Mouse (Mus musculus) CH12.LX (cell line): Measurements from ENCODE around the gene Cxcl5. TPM values are rescaled to one million over a fixed set of nuclear protein-coding genes. Genes with fewer than 3 reads are reported as not detected.

Source experiments
- DNase-seq: peaks from one replicate; pipeline ENCODE4 v3.0.0-alpha.2; 2013; ENCODE audit errors: extremely low read depth
- H3K27ac ChIP-seq: 2 replicates; pipeline ENCODE4 v1.5.1; 2012; ENCODE audit warnings: low read depth, mild to moderate bottlenecking, control low read depth, moderate library complexity; ENCODE audit not compliant: insufficient read depth
- H3K27me3 ChIP-seq: replicated peaks from 2 replicates; pipeline ENCODE3; 2012; ENCODE audit warnings: inconsistent platforms
- H3K36me3 ChIP-seq, 2 experiments: replicated peaks in 1 of 2; 2 replicates each; pipeline versions ENCODE3 to v1.6.1; 2012; ENCODE audit warnings: inconsistent platforms in 1 of 2, low read length in 1 of 2, mild to moderate bottlenecking in 1 of 2, mixed read lengths in 1 of 2, moderate library complexity in 1 of 2; ENCODE audit not compliant: control insufficient read depth in 1 of 2, insufficient read depth in 1 of 2
- H3K4me1 ChIP-seq, 2 experiments: 2 replicates each; pipeline ENCODE4 v1.6.1; 2012; ENCODE audit warnings: inconsistent platforms in 1 of 2, moderate library complexity in 1 of 2; ENCODE audit not compliant: insufficient read depth in 2 of 2, control insufficient read depth in 1 of 2
- H3K4me2 ChIP-seq: 2 replicates; pipeline ENCODE4 v1.6.1; 2012; ENCODE audit warnings: low read depth, mild to moderate bottlenecking, control low read depth; ENCODE audit not compliant: poor library complexity, insufficient read depth, severe bottlenecking
- H3K4me3 ChIP-seq, 3 experiments: fragments of 150-350 bp in 1 of 3; sonication (generic) in 1 of 3; replicated peaks in 1 of 3; 2 replicates each; pipeline versions ENCODE3 to v1.5.1; 2011 to 2012; ENCODE audit warnings: low read depth in 2 of 3, low read length in 2 of 3, mild to moderate bottlenecking in 2 of 3, moderate library complexity in 2 of 3, control low read depth in 1 of 3, improper control_type of control experiment in 1 of 3, inconsistent platforms in 1 of 3, mixed read lengths in 1 of 3; ENCODE audit not compliant: poor library complexity in 1 of 3
- H3K79me2 ChIP-seq: replicated peaks from 2 replicates; pipeline ENCODE4 v1.6.1; 2012; ENCODE audit warnings: mild to moderate bottlenecking, moderate library complexity; ENCODE audit not compliant: control insufficient read depth, poor library complexity, insufficient read depth, severe bottlenecking; ENCODE audit errors: extremely low read depth
- H3K9ac ChIP-seq: 2 replicates; pipeline ENCODE4 v1.6.1; 2012; ENCODE audit warnings: low read depth, mild to moderate bottlenecking, control low read depth, moderate library complexity; ENCODE audit not compliant: insufficient read depth
- H3K9me3 ChIP-seq: replicated peaks from 2 replicates; pipeline ENCODE3; 2012; ENCODE audit warnings: low read length, inconsistent platforms, mixed read lengths
- BHLHE40 ChIP-seq: IDR thresholded peaks from 2 replicates; pipeline ENCODE4 v1.6.1; 2011; ENCODE audit warnings: mild to moderate bottlenecking, low read depth, low read length, improper control_type of control experiment
- CHD1 ChIP-seq: IDR thresholded peaks from 2 replicates; pipeline ENCODE4 v1.6.1; 2012; ENCODE audit warnings: low read depth, low read length, improper control_type of control experiment, inconsistent platforms
- CHD2 ChIP-seq: IDR thresholded peaks from 2 replicates; pipeline ENCODE4 v1.6.1; 2011; ENCODE audit warnings: low read length, improper control_type of control experiment
- E2F4 ChIP-seq: IDR thresholded peaks from 2 replicates; pipeline ENCODE4 v1.6.1; 2011; ENCODE audit warnings: low read depth, low read length, improper control_type of control experiment; ENCODE audit not compliant: insufficient replicate concordance
- EP300 ChIP-seq: IDR thresholded peaks from 2 replicates; pipeline ENCODE4 v1.6.1; 2011; ENCODE audit warnings: low read length, improper control_type of control experiment
- GABPA ChIP-seq: IDR thresholded peaks from 2 replicates; pipeline ENCODE4 v1.6.1; 2012; ENCODE audit warnings: low read depth, low read length, improper control_type of control experiment, inconsistent platforms; ENCODE audit not compliant: insufficient replicate concordance
- IRF4 ChIP-seq: IDR thresholded peaks from 2 replicates; pipeline ENCODE4 v1.6.1; 2014; ENCODE audit warnings: low read depth, mild to moderate bottlenecking, inconsistent platforms, low read length, improper control_type of control experiment
- KAT2A ChIP-seq: IDR thresholded peaks from 2 replicates; pipeline ENCODE4 v1.6.1; 2012; ENCODE audit warnings: low read length, improper control_type of control experiment, inconsistent platforms; ENCODE audit not compliant: insufficient replicate concordance
- MAFK ChIP-seq: IDR thresholded peaks from 2 replicates; pipeline ENCODE4 v1.6.1; 2011; ENCODE audit warnings: low read length, improper control_type of control experiment; ENCODE audit not compliant: insufficient replicate concordance
- MAX ChIP-seq: IDR thresholded peaks from 2 replicates; pipeline ENCODE4 v1.6.1; 2011; ENCODE audit warnings: low read length, improper control_type of control experiment
- MAZ ChIP-seq: IDR thresholded peaks from 2 replicates; pipeline ENCODE4 v1.6.1; 2012; ENCODE audit warnings: low read depth, mild to moderate bottlenecking, inconsistent platforms, low read length, improper control_type of control experiment, moderate library complexity
- MEF2A ChIP-seq: IDR thresholded peaks from 2 replicates; pipeline ENCODE4 v1.6.1; 2014; ENCODE audit warnings: low read depth, mild to moderate bottlenecking, inconsistent platforms, low read length, improper control_type of control experiment, borderline replicate concordance
- MYC ChIP-seq: IDR thresholded peaks from 2 replicates; pipeline ENCODE4 v1.6.1; 2011; ENCODE audit warnings: low read depth, mild to moderate bottlenecking, improper control_type of control experiment, low read length
- NRF1 ChIP-seq: IDR thresholded peaks from 2 replicates; pipeline ENCODE4 v1.6.1; 2014; ENCODE audit warnings: low read depth, mild to moderate bottlenecking, inconsistent platforms, low read length, improper control_type of control experiment, moderate library complexity
- PAX5 ChIP-seq: IDR thresholded peaks from 2 replicates; pipeline ENCODE4 v1.6.1; 2012; ENCODE audit warnings: low read length, inconsistent platforms, mixed read lengths
- POLR2A ChIP-seq: IDR thresholded peaks from 2 replicates; pipeline ENCODE4 v1.6.1; 2011; ENCODE audit warnings: low read depth, mild to moderate bottlenecking, improper control_type of control experiment, low read length
- POLR2AphosphoS2 ChIP-seq: IDR thresholded peaks from 2 replicates; pipeline ENCODE4 v1.6.1; 2011; ENCODE audit warnings: low read depth, low read length, improper control_type of control experiment
- RAD21 ChIP-seq: IDR thresholded peaks from 2 replicates; pipeline ENCODE4 v1.6.1; 2011; ENCODE audit warnings: low read depth, mild to moderate bottlenecking, low read length, improper control_type of control experiment, moderate library complexity
- SIN3A ChIP-seq: IDR thresholded peaks from 2 replicates; pipeline ENCODE4 v1.6.1; 2012; ENCODE audit warnings: low read length, improper control_type of control experiment, inconsistent platforms
- SMC3 ChIP-seq: IDR thresholded peaks from 2 replicates; pipeline ENCODE4 v1.6.1; 2011; ENCODE audit warnings: low read depth, low read length, improper control_type of control experiment
- TBP ChIP-seq: conservative IDR thresholded peaks from 2 replicates; pipeline ENCODE4 v1.6.1; 2011; ENCODE audit warnings: low read depth, low read length, improper control_type of control experiment
- TCF12 ChIP-seq: IDR thresholded peaks from 2 replicates; pipeline ENCODE4 v1.6.1; 2014; ENCODE audit warnings: low read depth, mild to moderate bottlenecking, inconsistent platforms, low read length, improper control_type of control experiment
- UBTF ChIP-seq: IDR thresholded peaks from 2 replicates; pipeline ENCODE4 v1.6.1; 2012; ENCODE audit warnings: low read depth, mild to moderate bottlenecking, inconsistent platforms, low read length, improper control_type of control experiment, moderate library complexity
- USF2 ChIP-seq: conservative IDR thresholded peaks from 2 replicates; pipeline ENCODE4 v1.6.1; 2011; ENCODE audit warnings: low read depth, low read length, improper control_type of control experiment
- ZMIZ1 ChIP-seq: IDR thresholded peaks from 2 replicates; pipeline ENCODE4 v1.6.1; 2012; ENCODE audit warnings: low read depth, mild to moderate bottlenecking, inconsistent platforms, low read length, improper control_type of control experiment
- ZNF384 ChIP-seq: IDR thresholded peaks from 2 replicates; pipeline ENCODE4 v1.6.1; 2012; ENCODE audit warnings: low read depth, low read length, improper control_type of control experiment, inconsistent platforms
- dilution Hi-C: fragments of 300-500 bp; cut with MboI; formaldehyde crosslinking; loops from 2 replicates; pipeline ENCODE4 v1.14.3; 2020; ENCODE audit warnings: low sequenced_read_pairs; ENCODE audit not compliant: extremely low pct_unique_long_range_greater_than_20kb, extremely low pct_ligation_motif_present
- in situ Hi-C: fragments of 300-500 bp; cut with MboI; formaldehyde crosslinking; loops from 3 replicates; pipeline ENCODE4 v1.14.3; 2019; ENCODE audit warnings: low sequenced_read_pairs, low pct_ligation_motif_present, low pct_unique_long_range_greater_than_20kb, mixed read lengths
- polyA plus RNA-seq: library from polyadenylated mRNA; unstranded; fragments of >175 nt; gene quantifications from 2 replicates; pipeline ENCODE4 v1.2.1, GENCODE M21; 2012; ENCODE audit warnings: low read depth; ENCODE audit not compliant: insufficient read length
- total RNA-seq, 2 experiments: library from RNA; depleted of rRNA; stranded (reverse); fragments of 300-350 nt in 1 of 2; fragments of >200 nt in 1 of 2; gene quantifications; 2 replicates each; pipeline ENCODE4 v1.2.3; 2012 to 2014

Gene Cxcl5
- total and polyA plus RNA-seq, 3 experiments: not detected

DNA sequence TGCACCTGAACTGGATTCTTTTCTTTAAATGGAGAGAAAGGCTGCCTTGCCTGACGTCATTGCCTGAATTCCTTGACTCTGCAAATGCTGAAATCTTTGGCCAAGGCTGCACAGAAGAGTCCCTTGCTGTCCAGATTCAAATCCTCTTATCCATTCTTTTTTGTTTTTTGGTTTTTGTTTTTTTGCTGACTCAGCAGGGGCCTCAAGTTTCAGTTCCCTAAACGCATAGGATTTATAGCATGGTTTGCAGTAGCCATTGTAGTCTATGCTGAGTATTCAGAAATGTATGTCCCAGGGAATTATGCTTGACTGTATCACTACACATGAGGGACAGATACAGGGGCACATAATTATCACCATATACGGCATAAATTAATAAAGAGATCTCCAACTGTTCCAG, 12.2 kb downstream of the Cxcl5 start:
- no peaks in the 10 kb centered on the region for H3K36me3 ChIP-seq
- H3K9ac ChIP-seq: no peak overlapping the region
- H3K27ac ChIP-seq: no peak overlapping the region
- H3K4me2 ChIP-seq: no peak overlapping the region
- H3K9me3 ChIP-seq: no peaks in the 10 kb centered on the region
- no peak for DNase-seq
- dilution Hi-C loops (no loop called here), in situ Hi-C loops (no loop called here)
- peaks cover 0 to 15% of the 10 kb centered on the region in 2 experiments; a peak in 2 of 4 replicates for H3K4me1 ChIP-seq
- no peaks in the 10 kb centered on the region for H3K79me2 ChIP-seq
- peak; percentile 65; the same call in 1 of the 2 replicates for TF ChIP-seq IRF4
- TF ChIP-seq UBTF: no peak
- TF ChIP-seq KAT2A: no peak
- peak; percentile 100 for TF ChIP-seq MAFK
- TF ChIP-seq RAD21: no peak
- TF ChIP-seq EP300: peak; percentile 53; the same call in 1 of the 2 replicates
- TF ChIP-seq CHD1: no peak
- TF ChIP-seq PAX5: no peak
- no peaks in the 10 kb centered on the region for H3K27me3 ChIP-seq
- no peak overlapping the region for H3K4me3 ChIP-seq

DNA sequence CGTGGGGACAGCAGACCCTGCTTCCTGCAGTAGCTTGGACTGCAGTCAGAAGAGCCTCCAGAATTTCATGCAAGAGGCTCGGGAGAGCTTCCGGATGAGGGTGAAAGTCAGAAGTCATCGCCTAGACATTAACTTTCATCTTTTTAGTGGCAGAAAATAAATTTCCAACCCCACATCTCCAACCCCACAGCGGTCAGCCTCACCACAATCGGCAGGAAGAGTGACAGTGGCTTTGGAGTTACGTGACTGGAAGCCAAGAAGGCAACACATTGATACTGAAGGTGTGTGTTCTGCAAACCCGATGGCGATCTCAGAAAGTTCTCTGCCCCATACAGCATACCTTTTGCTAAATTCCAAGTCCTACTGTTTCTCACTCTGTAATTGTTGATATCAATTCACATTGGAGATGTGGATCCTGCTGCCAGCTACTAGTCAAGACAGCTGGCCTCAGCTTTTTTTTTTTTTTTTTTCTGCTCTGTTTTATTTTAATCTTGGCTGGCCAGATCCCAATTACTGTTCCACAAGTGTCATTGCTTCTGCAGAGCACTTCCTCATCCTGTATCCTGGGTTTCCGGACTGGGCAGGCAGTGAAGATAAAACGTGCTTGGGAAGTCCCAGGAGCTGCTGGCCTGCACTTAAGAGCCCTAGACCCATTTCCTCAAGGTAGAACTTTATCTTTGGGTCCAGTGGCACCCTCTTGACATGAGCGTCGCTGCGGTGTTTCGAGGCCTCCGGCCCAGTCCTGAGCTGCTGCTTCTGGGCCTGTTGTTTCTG, 12.9 kb downstream of the Cxcl5 start, which contains the start of gene Pf4:
Gene Pf4, plus strand, starts transcription at position 556 of the 774 bp plus-strand sequence.
- no peak within 1 kb of the TSS for H3K4me2 ChIP-seq
- no peaks in the 10 kb centered on the region for H3K79me2 ChIP-seq
- no peaks in the 10 kb centered on the region for H3K9me3 ChIP-seq
- TF ChIP-seq CHD2: no peak
- TF ChIP-seq TBP: no peak
- no peak for TF ChIP-seq SMC3
- no peak for TF ChIP-seq MAZ
- no peak for TF ChIP-seq EP300
- TF ChIP-seq POLR2AphosphoS2: no peak
- TF ChIP-seq ZMIZ1: no peak
- no peak for TF ChIP-seq MAX
- TF ChIP-seq GABPA: no peak
- no peak for TF ChIP-seq NRF1
- no peak for TF ChIP-seq MEF2A
- TF ChIP-seq USF2: no peak
- TF ChIP-seq CHD1: no peak
- TF ChIP-seq MYC: no peak
- TF ChIP-seq BHLHE40: no peak
- no peak for TF ChIP-seq TCF12
- no peak for TF ChIP-seq E2F4
- TF ChIP-seq POLR2A: no peak
- no peak for TF ChIP-seq ZNF384
- TF ChIP-seq SIN3A: no peak
- TF ChIP-seq, all 38 proteins: peak for 0
- Histone ChIP-seq H3K36me3 (no peaks in the 10 kb centered on the region), H3K9ac (no peak within 1 kb of the TSS), H3K4me1 (peaks cover 0 to 15% of the 10 kb centered on the region in 2 experiments; a peak in 2 of 4 replicates), H3K4me3 (no peak within 1 kb of the TSS), H3K27ac (no peak within 1 kb of the TSS), H3K27me3 (no peaks in the 10 kb centered on the region)
- dilution Hi-C loops (no loop called here), in situ Hi-C loops (no loop called here)
- no peak for DNase-seq
